Mouse (Mus musculus) C2C12 (cell line): ENCODE data around the gene Prkg2.

Source experiments
- CTCF ChIP-seq: IDR thresholded peaks from one replicate; pipeline ENCODE4 v1.5.1; 2011; ENCODE audit not compliant: control insufficient read depth, insufficient read depth, insufficient read length
- MAX ChIP-seq: IDR thresholded peaks from one replicate; pipeline ENCODE4 v1.6.1; 2011; ENCODE audit warnings: mild to moderate bottlenecking, control low read depth
- MYOD1 ChIP-seq: IDR thresholded peaks from one replicate; pipeline ENCODE4 v1.6.1; 2011; ENCODE audit warnings: low read depth; ENCODE audit not compliant: control insufficient read depth, insufficient read length
- MYOG ChIP-seq: IDR thresholded peaks from one replicate; pipeline ENCODE4 v1.6.1; 2011; ENCODE audit not compliant: control insufficient read depth, insufficient read length; ENCODE audit errors: extremely low read depth
- USF1 ChIP-seq: IDR thresholded peaks from one replicate; pipeline ENCODE4 v1.6.1; 2011; ENCODE audit warnings: low read depth, mild to moderate bottlenecking, control low read depth, moderate library complexity

- TF ChIP-seq MYOD1 (no peak), CTCF (no peak), USF1 (no peak), MAX (peak; percentile 48), MYOG (no peak)
These were observed 93.4 kb downstream of the Prkg2 start for GRCm38 (mm10) chr5:98943776-98944175.
